Mouse (Mus musculus) liver, postnatal 0 days (tissue): Measurements from ENCODE around the gene Jagn1.

Experiments used
- CTCF ChIP-seq: sonication (generic); IDR thresholded peaks from 2 replicates; pipeline ENCODE4 v1.5.1; 2016; ENCODE audit warnings: antibody characterized with exemption, low read depth
- EP300 ChIP-seq: IDR thresholded peaks from 2 replicates; pipeline ENCODE4 v1.6.1; 2016; ENCODE audit warnings: antibody characterized with exemption, low read depth, mild to moderate bottlenecking

- no peak for TF ChIP-seq CTCF
- no peak for TF ChIP-seq EP300
Observed at GRCm38 (mm10) chr6:113433661-113434060, 8.7 kb upstream of the Jagn1 start.
